Mouse (Mus musculus): ENCODE results near the gene Wdr81. TPM values are rescaled to one million over a fixed set of nuclear protein-coding genes. Genes with fewer than 3 reads are reported as not detected.
A peak's percentile ranks its signal among the peaks of the same experiment; 100 is the strongest.

Wdr81 gene
- polyA plus RNA-seq, 1 experiment = 52.1 TPM

GRCm38 (mm10) chr11:75473376-75473775, 18.9 kb upstream of the Wdr81 start:
- Histone ChIP-seq H3K4me1 (replicated peaks; ENCODE audit: control insufficient read depth, insufficient read depth, low read length) (peaks cover 12% of the 10 kb centered on the region), H3K27ac (ENCODE audit: control insufficient read depth, insufficient read depth, low read length) (no peak overlapping the region), H3K4me3 (ENCODE audit: control insufficient read depth, insufficient read depth, low read length) (no peak overlapping the region), H3K36me3 (ENCODE audit: control insufficient read depth, insufficient read depth, low read length) (no peaks in the 10 kb centered on the region), H3K27me3 (ENCODE audit: control insufficient read depth, insufficient read depth, low read length) (no peaks in the 10 kb centered on the region)
- no peak for DNase-seq
- no peak for TF ChIP-seq CTCF (IDR thresholded peaks at IDR 0.05; ENCODE audit: borderline replicate concordance, control insufficient read depth, extremely low read depth, insufficient read depth, low read length, poor library complexity)
- TF ChIP-seq POLR2A (IDR thresholded peaks at IDR 0.05; ENCODE audit: control insufficient read depth, extremely low read depth, insufficient read depth, low read length, poor library complexity) = no peak
- WGBS = 91% methylated on average over 7 of the region's 7 CpGs

- Histone ChIP-seq H3K27ac (ENCODE audit: control insufficient read depth, insufficient read depth, low read length) (peak overlapping the region; percentile 34; the same call in 1 of the 2 replicates), H3K4me1 (replicated peaks; ENCODE audit: control insufficient read depth, insufficient read depth, low read length) (peaks cover 20% of the 10 kb centered on the region), H3K36me3 (ENCODE audit: control insufficient read depth, insufficient read depth, low read length) (no peaks in the 10 kb centered on the region), H3K27me3 (ENCODE audit: control insufficient read depth, insufficient read depth, low read length) (no peaks in the 10 kb centered on the region), H3K4me3 (ENCODE audit: control insufficient read depth, insufficient read depth, low read length) (no peak overlapping the region)
- no peak for TF ChIP-seq CTCF (IDR thresholded peaks at IDR 0.05; ENCODE audit: borderline replicate concordance, control insufficient read depth, extremely low read depth, insufficient read depth, low read length, poor library complexity)
- TF ChIP-seq POLR2A (IDR thresholded peaks at IDR 0.05; ENCODE audit: control insufficient read depth, extremely low read depth, insufficient read depth, low read length, poor library complexity) = no peak
- 31% methylated on average over 11 of the region's 11 CpGs for WGBS
- DNase-seq = no peak
Observed at GRCm38 (mm10) chr11:75472469-75473081, 18.1 kb upstream of the Wdr81 start.

- no peak for DNase-seq
- Histone ChIP-seq H3K4me1 (replicated peaks; ENCODE audit: control insufficient read depth, insufficient read depth, low read length) (peaks cover 21% of the 10 kb centered on the region), H3K27ac (ENCODE audit: control insufficient read depth, insufficient read depth, low read length) (no peak overlapping the region), H3K36me3 (ENCODE audit: control insufficient read depth, insufficient read depth, low read length) (no peaks in the 10 kb centered on the region), H3K4me3 (ENCODE audit: control insufficient read depth, insufficient read depth, low read length) (no peak overlapping the region), H3K27me3 (ENCODE audit: control insufficient read depth, insufficient read depth, low read length) (no peaks in the 10 kb centered on the region)
- WGBS = 91% methylated on average over 3 of the region's 3 CpGs
- TF ChIP-seq POLR2A (IDR thresholded peaks at IDR 0.05; ENCODE audit: control insufficient read depth, extremely low read depth, insufficient read depth, low read length, poor library complexity) = no peak
- no peak for TF ChIP-seq CTCF (IDR thresholded peaks at IDR 0.05; ENCODE audit: borderline replicate concordance, control insufficient read depth, extremely low read depth, insufficient read depth, low read length, poor library complexity)
Observed at GRCm38 (mm10) chr11:75470675-75471074, 16.2 kb upstream of the Wdr81 start.

GRCm38 (mm10) chr11:75469261-75469660, 14.7 kb upstream of the Wdr81 start:
- 96% methylated on average over 4 of the region's 4 CpGs for WGBS
- TF ChIP-seq POLR2A (IDR thresholded peaks at IDR 0.05; ENCODE audit: control insufficient read depth, extremely low read depth, insufficient read depth, low read length, poor library complexity) (no peak), CTCF (IDR thresholded peaks at IDR 0.05; ENCODE audit: borderline replicate concordance, control insufficient read depth, extremely low read depth, insufficient read depth, low read length, poor library complexity) (no peak)
- Histone ChIP-seq H3K36me3 (ENCODE audit: control insufficient read depth, insufficient read depth, low read length) (no peaks in the 10 kb centered on the region), H3K4me3 (ENCODE audit: control insufficient read depth, insufficient read depth, low read length) (no peak overlapping the region), H3K4me1 (replicated peaks; ENCODE audit: control insufficient read depth, insufficient read depth, low read length) (peaks cover 21% of the 10 kb centered on the region), H3K27ac (ENCODE audit: control insufficient read depth, insufficient read depth, low read length) (no peak overlapping the region), H3K27me3 (ENCODE audit: control insufficient read depth, insufficient read depth, low read length) (no peaks in the 10 kb centered on the region)
- no peak for DNase-seq

- peak overlapping the region; percentile 68 for H3K4me3 ChIP-seq (ENCODE audit: control insufficient read depth, insufficient read depth, low read length)
- H3K4me1 ChIP-seq (replicated peaks; ENCODE audit: control insufficient read depth, insufficient read depth, low read length) = peaks cover 19% of the 10 kb centered on the region
- no peaks in the 10 kb centered on the region for H3K36me3 ChIP-seq (ENCODE audit: control insufficient read depth, insufficient read depth, low read length)
- WGBS = 65% methylated on average over 7 of the region's 7 CpGs
- H3K27me3 ChIP-seq (ENCODE audit: control insufficient read depth, insufficient read depth, low read length) = no peaks in the 10 kb centered on the region
- H3K27ac ChIP-seq (ENCODE audit: control insufficient read depth, insufficient read depth, low read length) = no peak overlapping the region
- DNase-seq = no peak
- TF ChIP-seq CTCF (IDR thresholded peaks at IDR 0.05; ENCODE audit: borderline replicate concordance, control insufficient read depth, extremely low read depth, insufficient read depth, low read length, poor library complexity) (no peak), POLR2A (IDR thresholded peaks at IDR 0.05; ENCODE audit: control insufficient read depth, extremely low read depth, insufficient read depth, low read length, poor library complexity) (no peak)
Observed at GRCm38 (mm10) chr11:75468410-75468809, 13.9 kb upstream of the Wdr81 start.

- no peaks in the 10 kb centered on the region for H3K36me3 ChIP-seq (ENCODE audit: control insufficient read depth, insufficient read depth, low read length)
- H3K27ac ChIP-seq (ENCODE audit: control insufficient read depth, insufficient read depth, low read length) = no peak overlapping the region; the same call in 1 of the 2 replicates
- no peaks in the 10 kb centered on the region for H3K27me3 ChIP-seq (ENCODE audit: control insufficient read depth, insufficient read depth, low read length)
- no peak for TF ChIP-seq POLR2A (IDR thresholded peaks at IDR 0.05; ENCODE audit: control insufficient read depth, extremely low read depth, insufficient read depth, low read length, poor library complexity)
- TF ChIP-seq CTCF (IDR thresholded peaks at IDR 0.05; ENCODE audit: borderline replicate concordance, control insufficient read depth, extremely low read depth, insufficient read depth, low read length, poor library complexity) = no peak
- peak; percentile 16 for DNase-seq
- 30% methylated on average over 19 of the region's 19 CpGs for WGBS
- peaks cover 16% of the 10 kb centered on the region for H3K4me1 ChIP-seq (replicated peaks; ENCODE audit: control insufficient read depth, insufficient read depth, low read length)
- peak overlapping the region; percentile 68 for H3K4me3 ChIP-seq (ENCODE audit: control insufficient read depth, insufficient read depth, low read length)
Observed at GRCm38 (mm10) chr11:75467512-75468215, 13.1 kb upstream of the Wdr81 start.

Measured in thymus, adult 2 months (tissue).